In genomic region chr7:110108967-110109610, GRCm38 (mm10) we compare ENCODE assay signal across 8 mouse cellular contexts. TPM values are rescaled to one million over a fixed set of nuclear protein-coding genes. Genes with fewer than 3 reads are reported as not detected.
DNase-seq lines count a peak whose midpoint lies in the region; ATAC-seq and TF ChIP-seq lines count a peak whose summit lies in the region.

No protein-coding gene starts in this region.

- peak; percentile 87 for TF ChIP-seq EP300 in CH12.LX (IDR thresholded peaks at IDR 0.05; ENCODE audit: low read length)

- H3K9me3 ChIP-seq in CH12.LX (replicated peaks; ENCODE audit: low read length) = peaks cover 2% of the 10 kb centered on the region
- peaks cover 4% of the 10 kb centered on the region; the same call in 1 of the 2 replicates for H3K9me3 ChIP-seq in heart, embryonic 16.5 days (replicated peaks; ENCODE audit: control insufficient read depth, low read length)

- TF ChIP-seq POLR2A in CH12.LX (IDR thresholded peaks at IDR 0.05; ENCODE audit: low read depth, low read length) = peak; percentile 43
- 0 out of 2 replicates have a peak, but pooled peaks have one; percentile 31 for TF ChIP-seq POLR2A in embryonic fibroblast, embryonic 13.5 days (IDR thresholded peaks at IDR 0.05; ENCODE audit: low read depth, low read length)
- TF ChIP-seq POLR2A in small intestine, adult 2 months (IDR thresholded peaks at IDR 0.05; ENCODE audit: low read depth, low read length) = no peak

- H3K9ac ChIP-seq in CH12.LX (ENCODE audit: insufficient read depth, low read depth) = 0 out of 2 replicates have a peak overlapping the region, but pooled peaks have one; percentile 21
- peak overlapping the region; percentile 23 for H3K9ac ChIP-seq in heart, embryonic 16.5 days (ENCODE audit: low read length)

- peaks cover 0 to 17% of the 10 kb centered on the region in 2 experiments; a peak in 2 of 4 replicates for H3K4me1 ChIP-seq in CH12.LX (ENCODE audit: control insufficient read depth in 1 of 2, insufficient read depth in 2 of 2)
- peaks cover 8% of the 10 kb centered on the region; the same call in 1 of the 2 replicates for H3K4me1 ChIP-seq in embryonic fibroblast, embryonic 13.5 days (ENCODE audit: control insufficient read depth, insufficient read depth, low read length)
- peaks cover 17% of the 10 kb centered on the region for H3K4me1 ChIP-seq in heart, embryonic 16.5 days (ENCODE audit: control insufficient read depth, insufficient read depth, low read length)
- H3K4me1 ChIP-seq in small intestine, adult 2 months (ENCODE audit: control insufficient read depth, insufficient read depth, insufficient read length, low read length) = peaks cover 7% of the 10 kb centered on the region; the same call in 1 of the 2 replicates

- dilution Hi-C loops in CH12.LX (cut with MboI; ENCODE audit: extremely low pct_ligation_motif_present, extremely low pct_unique_long_range_greater_than_20kb, low sequenced_read_pairs) = no loop called here

- H3K27ac ChIP-seq in CH12.LX (ENCODE audit: insufficient read depth, low read depth) = peak overlapping the region; percentile 91
- H3K27ac ChIP-seq in embryonic fibroblast, embryonic 13.5 days (ENCODE audit: insufficient read depth, low read length) = peak overlapping the region; percentile 91
- peak overlapping the region; percentile 65 for H3K27ac ChIP-seq in heart, embryonic 16.5 days (ENCODE audit: low read length)
- H3K27ac ChIP-seq in small intestine, adult 2 months (ENCODE audit: insufficient read depth, low read depth, low read length) = peak overlapping the region; percentile 19

- 0 out of 4 replicates have a peak, but pooled peaks of 1 of the 2 experiments have one; percentile 26 for TF ChIP-seq CTCF in CH12.LX (conservative IDR thresholded peaks at IDR 0.05 in 1 of 2, IDR thresholded peaks at IDR 0.05 in 1 of 2; ENCODE audit: low read depth in 2 of 2, low read length in 2 of 2)
- no peak for TF ChIP-seq CTCF in embryonic fibroblast, embryonic 13.5 days (IDR thresholded peaks at IDR 0.05; ENCODE audit: borderline replicate concordance, insufficient read depth, low read length)
- no peak for TF ChIP-seq CTCF in small intestine, adult 2 months (IDR thresholded peaks at IDR 0.05; ENCODE audit: extremely low read depth, insufficient read length, insufficient replicate concordance, low read depth, low read length)

- no peaks in the 10 kb centered on the region for H3K36me3 ChIP-seq in CH12.LX (replicated peaks in 1 of 2; ENCODE audit: control insufficient read depth in 1 of 2, insufficient read depth in 1 of 2, low read length in 1 of 2)
- no peaks in the 10 kb centered on the region for H3K36me3 ChIP-seq in heart, embryonic 16.5 days (ENCODE audit: control insufficient read depth, insufficient read depth)
- no peaks in the 10 kb centered on the region for H3K36me3 ChIP-seq in small intestine, adult 2 months (ENCODE audit: control insufficient read depth, insufficient read depth, low read length)

- DNase-seq in CH12.LX (ENCODE audit: extremely low read depth) (peak; percentile 91), ZHBTc4 (ENCODE audit: low read depth, low spot score) (peak; percentile 67)
- DNase-seq in layer of hippocampus, postnatal 14 days (ENCODE audit: low spot score in 2 of 2) = peak; percentile 3 to 10
- DNase-seq in cerebellum, adult 9-10 months = no peak

- H3K4me3 ChIP-seq in CH12.LX (replicated peaks in 1 of 3; ENCODE audit: low read depth in 2 of 3, low read length in 2 of 3, poor library complexity in 1 of 3) = peak overlapping the region; percentile 3 to 26 (median 4)
- no peak overlapping the region for H3K4me3 ChIP-seq in embryonic fibroblast, embryonic 13.5 days (ENCODE audit: insufficient read depth, low read length)
- 0 out of 2 replicates have a peak overlapping the region, but pooled peaks have one; percentile 13 for H3K4me3 ChIP-seq in heart, embryonic 16.5 days (ENCODE audit: low read length)
- H3K4me3 ChIP-seq in small intestine, adult 2 months (ENCODE audit: low read depth, low read length) = 0 out of 2 replicates have a peak overlapping the region, but pooled peaks have one; percentile 7

- no peaks in the 10 kb centered on the region for H3K79me2 ChIP-seq in CH12.LX (replicated peaks; ENCODE audit: control insufficient read depth, extremely low read depth, insufficient read depth, poor library complexity, severe bottlenecking)

- WGBS in heart, embryonic 16.5 days = 9% methylated on average over 11 of the region's 11 CpGs
- 13% methylated on average over 11 of the region's 11 CpGs for WGBS in small intestine, adult 2 months

- H3K4me2 ChIP-seq in CH12.LX (ENCODE audit: insufficient read depth, low read depth, poor library complexity, severe bottlenecking) = peak overlapping the region; percentile 53
- peak overlapping the region; percentile 53 for H3K4me2 ChIP-seq in heart, embryonic 16.5 days (ENCODE audit: low read depth, low read length)

- no peaks in the 10 kb centered on the region for H3K27me3 ChIP-seq in CH12.LX (replicated peaks)
- no peaks in the 10 kb centered on the region for H3K27me3 ChIP-seq in heart, embryonic 16.5 days (ENCODE audit: control insufficient read depth, insufficient read depth, low read length)
- no peaks in the 10 kb centered on the region for H3K27me3 ChIP-seq in small intestine, adult 2 months (ENCODE audit: control insufficient read depth, insufficient read depth, low read length)

- TF ChIP-seq RAD21 in CH12.LX (IDR thresholded peaks at IDR 0.05; ENCODE audit: low read depth, low read length) = peak; percentile 11

- in situ Hi-C loops in CH12.LX (cut with MboI; ENCODE audit: low pct_ligation_motif_present, low pct_unique_long_range_greater_than_20kb, low sequenced_read_pairs) = no loop called here

- peak; percentile 55 for ATAC-seq in heart, embryonic 16.5 days (replicated peaks; ENCODE audit: extremely low read depth, insufficient read depth, low FRiP score)
- ATAC-seq in megakaryocyte, adult 5-6 weeks (ENCODE audit: poor library complexity, severe bottlenecking) = peak; percentile 72

TF ChIP-seq in CH12.LX, 34 proteins besides CTCF, POLR2A, EP300 and RAD21 (continues in another document):
- TF ChIP-seq CHD2 (IDR thresholded peaks at IDR 0.05; ENCODE audit: low read length) = peak; percentile 77
- no peak; the same call in 1 of the 2 replicates for TF ChIP-seq MYC (IDR thresholded peaks at IDR 0.05; ENCODE audit: low read depth, low read length)
- TF ChIP-seq ZKSCAN1 (IDR thresholded peaks at IDR 0.05; ENCODE audit: borderline replicate concordance, low read depth, low read length) = no peak
- no peak; the same call in 1 of the 2 replicates for TF ChIP-seq SMC3 (IDR thresholded peaks at IDR 0.05; ENCODE audit: low read depth, low read length)
- TF ChIP-seq SIN3A (IDR thresholded peaks at IDR 0.05; ENCODE audit: low read length) = peak; percentile 93
- no peak for TF ChIP-seq USF2 (conservative IDR thresholded peaks at IDR 0.05; ENCODE audit: low read depth, low read length)
- TF ChIP-seq ELF1 (IDR thresholded peaks at IDR 0.05; ENCODE audit: low read depth, low read length) = peak; percentile 68
- TF ChIP-seq POLR2AphosphoS2 (IDR thresholded peaks at IDR 0.05; ENCODE audit: low read depth, low read length) = no peak
- TF ChIP-seq IRF4 (IDR thresholded peaks at IDR 0.05; ENCODE audit: low read depth, low read length) = peak; percentile 95
- peak; percentile 77; the same call in 1 of the 2 replicates for TF ChIP-seq RCOR1 (conservative IDR thresholded peaks at IDR 0.05; ENCODE audit: low read depth, low read length)
- no peak; the same call in 1 of the 2 replicates for TF ChIP-seq CHD1 (IDR thresholded peaks at IDR 0.05; ENCODE audit: low read depth, low read length)
- TF ChIP-seq GABPA (IDR thresholded peaks at IDR 0.05; ENCODE audit: insufficient replicate concordance, low read depth, low read length) = no peak
- no peak; the same call in 1 of the 2 replicates for TF ChIP-seq UBTF (IDR thresholded peaks at IDR 0.05; ENCODE audit: low read depth, low read length)
- no peak for TF ChIP-seq MAX (IDR thresholded peaks at IDR 0.05; ENCODE audit: low read length)
- peak; percentile 53; the same call in 1 of the 2 replicates for TF ChIP-seq TBP (conservative IDR thresholded peaks at IDR 0.05; ENCODE audit: low read depth, low read length)
- no peak for TF ChIP-seq KAT2A (IDR thresholded peaks at IDR 0.05; ENCODE audit: insufficient replicate concordance, low read length)
- TF ChIP-seq ETS1 (conservative IDR thresholded peaks at IDR 0.05; ENCODE audit: low read depth, low read length) = peak; percentile 95
- TF ChIP-seq MXI1 (IDR thresholded peaks at IDR 0.05; ENCODE audit: low read depth, low read length) = peak; percentile 47; the same call in 1 of the 2 replicates
- no peak for TF ChIP-seq USF1 (IDR thresholded peaks at IDR 0.05; ENCODE audit: low read depth, low read length)
- TF ChIP-seq MAZ (IDR thresholded peaks at IDR 0.05; ENCODE audit: low read depth, low read length) = no peak
- TF ChIP-seq MAFK (IDR thresholded peaks at IDR 0.05; ENCODE audit: insufficient replicate concordance, low read length) = 0 out of 2 replicates have a peak, but pooled peaks have one; percentile 5
- no peak; the same call in none of the 2 replicates for TF ChIP-seq MEF2A (IDR thresholded peaks at IDR 0.05; ENCODE audit: borderline replicate concordance, low read depth, low read length)

RNA-seq across cellular contexts. Expression of gene Wee1, which starts 12.8 kb away (rescaled TPM):
- total RNA-seq in CH12.LX (2012; rRNA removed) = 10.1 and 12.3 TPM in 2 replicates
- total RNA-seq in CH12.LX (2014; rRNA removed) = 12.2 and 14.2 TPM in 2 replicates
- 26.9 and 30.3 TPM in 2 replicates for polyA plus RNA-seq in CH12.LX (2012; ENCODE audit: insufficient read length, low read depth)
- 18.5 and 21.6 TPM in 2 replicates for polyA plus RNA-seq in embryonic fibroblast, embryonic 13.5 days (2011; ENCODE audit: insufficient read length, low read depth, missing spikeins)
- polyA plus RNA-seq in heart, embryonic 16.5 days (2015; fragmentation: Nextera tagmentation; extraction: Ambion mirVana) = 20.8 and 20.9 TPM in 2 replicates
- total RNA-seq in layer of hippocampus, postnatal 14 days (2021) = 10 to 100 TPM; 12.9 to 13.0 TPM
- total RNA-seq in megakaryocyte, adult 5-6 weeks (2015) = 34.9 and 35.7 TPM in 2 replicates
- total RNA-seq in megakaryocyte, adult 5-6 weeks (2017) = 17.7 and 21.5 TPM in 2 replicates
- 3.6 and 8.3 TPM in 2 replicates for polyA plus RNA-seq in small intestine, adult 2 months (2012; rRNA removed)

RNA-seq across cellular contexts. Expression of gene Zfp143, which starts 48.1 kb away (rescaled TPM):
- total RNA-seq in CH12.LX (2012; rRNA removed) = 17.0 and 18.4 TPM in 2 replicates
- 22.7 and 23.4 TPM in 2 replicates for total RNA-seq in CH12.LX (2014; rRNA removed)
- 17.1 and 17.5 TPM in 2 replicates for polyA plus RNA-seq in CH12.LX (2012; ENCODE audit: insufficient read length, low read depth)
- polyA plus RNA-seq in embryonic fibroblast, embryonic 13.5 days (2011; ENCODE audit: insufficient read length, low read depth, missing spikeins) = 15.0 and 16.3 TPM in 2 replicates
- 14.1 and 15.8 TPM in 2 replicates for polyA plus RNA-seq in heart, embryonic 16.5 days (2015; fragmentation: Nextera tagmentation; extraction: Ambion mirVana)
- 10 to 100 TPM; 10.1 to 10.9 TPM for total RNA-seq in layer of hippocampus, postnatal 14 days (2021)
- total RNA-seq in megakaryocyte, adult 5-6 weeks (2015) = 29.3 and 30.8 TPM in 2 replicates
- total RNA-seq in megakaryocyte, adult 5-6 weeks (2017) = 39.9 and 44.9 TPM in 2 replicates
- 7.9 and 13.8 TPM in 2 replicates for polyA plus RNA-seq in small intestine, adult 2 months (2012; rRNA removed)

Comparison
In these comparisons a context has a peak if more than half of its experiments do, and no peak if none do; other contexts are left out.
1. H3K27ac ChIP-seq: peak in every context shown above with its lines; median percentile 91 in CH12.LX; 91 in embryonic fibroblast, embryonic 13.5 days; 65 in heart, embryonic 16.5 days; 19 in small intestine, adult 2 months.